Mouse (Mus musculus) hindbrain, embryonic 12.5 days (tissue): ENCODE data around the gene Prdm12. TPM values are rescaled to one million over a fixed set of nuclear protein-coding genes. Genes with fewer than 3 reads are reported as not detected.

Experiments used
- ATAC-seq: fragments of 200-750 bp; cut with Nextera tagmentation; 2 replicates; pipeline ENCODE4 v1.8.0; 2017; ENCODE audit warnings: moderate TSS enrichment; ENCODE audit not compliant: low FRiP score
- H3K27ac ChIP-seq: fragments of 300-500 bp; sonication (generic); 2 replicates; pipeline ENCODE4 v1.5.1; 2016; ENCODE audit warnings: mild to moderate bottlenecking
- H3K27me3 ChIP-seq: fragments of 300-500 bp; sonication (generic); 2 replicates; pipeline ENCODE4 v1.6.1; 2016; ENCODE audit warnings: mild to moderate bottlenecking
- H3K36me3 ChIP-seq: fragments of 300-500 bp; sonication (generic); 2 replicates; pipeline ENCODE4 v1.6.1; 2016; ENCODE audit warnings: mild to moderate bottlenecking
- H3K4me1 ChIP-seq: fragments of 300-500 bp; sonication (generic); 2 replicates; pipeline ENCODE4 v1.6.1; 2016
- H3K4me2 ChIP-seq: fragments of 300-500 bp; sonication (generic); replicated peaks from 2 replicates; pipeline ENCODE4 v1.6.1; 2016; ENCODE audit warnings: mild to moderate bottlenecking
- H3K4me3 ChIP-seq: fragments of 300-500 bp; sonication (generic); 2 replicates; pipeline ENCODE4 v1.5.1; 2016; ENCODE audit warnings: mild to moderate bottlenecking
- H3K9ac ChIP-seq: fragments of 300-500 bp; sonication (generic); 2 replicates; pipeline ENCODE4 v1.6.1; 2016; ENCODE audit warnings: mild to moderate bottlenecking, moderate library complexity
- H3K9me3 ChIP-seq: fragments of 300-500 bp; sonication (generic); replicated peaks from 2 replicates; pipeline ENCODE4 v1.6.1; 2016; ENCODE audit warnings: mild to moderate bottlenecking
- whole genome bisulfite sequencing: fragments of 180-500 bp; shearing (Covaris S2); methylation state at CpG from one replicate; pipeline ENCODE4 v1.1.7; 2016; 5-methylcytosine and 5-hydroxymethylcytosine counted together
- polyA plus RNA-seq: library from polyadenylated mRNA; unstranded; fragments of >200 nt; fragmentation: Nextera tagmentation; extraction: Ambion mirVana; gene quantifications from 2 replicates; pipeline ENCODE4 v1.2.1, GENCODE M21; 2016

Prdm12 gene
- polyA plus RNA-seq, 1 experiment from 2014 or later, result 6.7 TPM

GRCm38 (mm10) chr2:31635281-31636137 lies 4.3 kb upstream of the Prdm12 start:
- under 1% methylated on average over 50 of the region's 52 CpGs for WGBS
- Histone ChIP-seq H3K27me3 (peaks cover 100% of the 10 kb centered on the region), H3K4me2 (peak overlapping the region; percentile 39), H3K4me3 (peak overlapping the region; percentile 8), H3K4me1 (peaks cover 54% of the 10 kb centered on the region), H3K27ac (no peak overlapping the region), H3K9me3 (no peaks in the 10 kb centered on the region), H3K36me3 (no peaks in the 10 kb centered on the region), H3K9ac (0 out of 2 replicates have a peak overlapping the region, but pooled peaks have one; percentile 25)
- ATAC-seq, result no peak

DNA sequence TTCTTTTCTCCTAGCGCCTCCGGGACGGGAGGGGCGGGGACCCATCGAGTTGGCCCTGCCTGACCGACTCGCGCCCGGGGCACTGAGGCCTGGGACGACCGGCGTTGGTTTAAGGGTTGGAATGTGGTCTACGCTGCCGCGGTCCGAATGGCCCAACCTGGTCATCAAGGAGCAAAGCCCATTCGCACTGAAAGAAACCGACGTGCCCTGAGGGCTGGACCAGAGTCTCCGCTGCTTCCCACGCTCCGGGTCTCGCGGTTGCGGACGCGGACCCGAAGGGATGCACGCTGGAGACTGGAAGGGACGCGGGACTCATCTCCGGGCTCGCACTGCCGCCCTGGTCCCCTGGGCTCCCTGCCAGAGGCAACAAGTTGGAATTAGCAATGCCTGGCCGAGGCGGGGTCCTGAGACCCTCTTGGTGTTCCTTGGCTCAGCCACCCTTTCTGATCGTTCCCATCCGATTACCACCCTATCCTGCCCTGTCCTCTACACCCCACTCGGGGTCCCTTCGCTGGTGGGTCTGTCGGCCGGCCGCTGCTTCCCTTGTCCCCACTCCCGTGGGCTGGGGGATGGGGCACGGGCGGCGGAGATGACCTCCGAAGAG lies 3.6 kb upstream of the Prdm12 start:
- no peaks in the 10 kb centered on the region for H3K36me3 ChIP-seq
- no peaks in the 10 kb centered on the region for H3K9me3 ChIP-seq
- H3K4me2 ChIP-seq, result peak overlapping the region; percentile 39
- H3K4me1 ChIP-seq, result peaks cover 61% of the 10 kb centered on the region
- peaks cover 99% of the 10 kb centered on the region for H3K27me3 ChIP-seq
- peak; percentile 38 for ATAC-seq
- H3K9ac ChIP-seq, result no peak overlapping the region
- 1% methylated on average over 48 of the region's 48 CpGs for WGBS
- peak overlapping the region; percentile 8 for H3K4me3 ChIP-seq
- no peak overlapping the region for H3K27ac ChIP-seq

GRCm38 (mm10) chr2:31636742-31637141 lies 3.1 kb upstream of the Prdm12 start:
- Histone ChIP-seq H3K9me3 (no peaks in the 10 kb centered on the region), H3K4me3 (peak overlapping the region; percentile 8), H3K27me3 (peaks cover 99% of the 10 kb centered on the region), H3K9ac (no peak overlapping the region), H3K36me3 (no peaks in the 10 kb centered on the region), H3K4me2 (peak overlapping the region; percentile 39), H3K4me1 (peaks cover 62% of the 10 kb centered on the region), H3K27ac (no peak overlapping the region)
- ATAC-seq, result peak; percentile 85
- 0% methylated on average over 35 of the region's 35 CpGs for WGBS

GRCm38 (mm10) chr2:31637311-31637710 lies 2.5 kb upstream of the Prdm12 start:
- H3K4me1 ChIP-seq, result peaks cover 65% of the 10 kb centered on the region
- H3K27me3 ChIP-seq, result peaks cover 99% of the 10 kb centered on the region
- no peak for ATAC-seq
- H3K9ac ChIP-seq, result peak overlapping the region; percentile 36; the same call in 1 of the 2 replicates
- 1% methylated on average over 12 of the region's 12 CpGs for WGBS
- H3K27ac ChIP-seq, result no peak overlapping the region
- H3K4me2 ChIP-seq, result peak overlapping the region; percentile 39
- H3K36me3 ChIP-seq, result no peaks in the 10 kb centered on the region
- H3K9me3 ChIP-seq, result no peaks in the 10 kb centered on the region
- peak overlapping the region; percentile 8 for H3K4me3 ChIP-seq

- no peaks in the 10 kb centered on the region for H3K9me3 ChIP-seq
- H3K4me2 ChIP-seq, result peak overlapping the region; percentile 39
- H3K36me3 ChIP-seq, result no peaks in the 10 kb centered on the region
- H3K9ac ChIP-seq, result peak overlapping the region; percentile 36; the same call in 1 of the 2 replicates
- WGBS, result under 1% methylated on average over 22 of the region's 22 CpGs
- H3K27me3 ChIP-seq, result peaks cover 99% of the 10 kb centered on the region
- ATAC-seq, result no peak
- H3K27ac ChIP-seq, result no peak overlapping the region
- peak overlapping the region; percentile 8 for H3K4me3 ChIP-seq
- H3K4me1 ChIP-seq, result peaks cover 65% of the 10 kb centered on the region
Observed at GRCm38 (mm10) chr2:31637807-31638206, 2.0 kb upstream of the Prdm12 start.

GRCm38 (mm10) chr2:31638581-31639465 lies 1.0 kb upstream of the Prdm12 start:
- Histone ChIP-seq H3K9ac (no peak overlapping the region), H3K4me1 (peaks cover 65% of the 10 kb centered on the region), H3K4me2 (peak overlapping the region; percentile 39), H3K36me3 (no peaks in the 10 kb centered on the region), H3K27me3 (peaks cover 99% of the 10 kb centered on the region), H3K4me3 (0 out of 2 replicates have a peak overlapping the region, but pooled peaks have one; percentile 19), H3K9me3 (no peaks in the 10 kb centered on the region), H3K27ac (no peak overlapping the region)
- WGBS, result under 1% methylated on average over 31 of the region's 34 CpGs
- ATAC-seq, result no peak

GRCm38 (mm10) chr2:31639466-31639760 lies 424 bp upstream of the Prdm12 start:
- Histone ChIP-seq H3K36me3 (no peaks in the 10 kb centered on the region), H3K9me3 (no peaks in the 10 kb centered on the region), H3K27ac (no peak overlapping the region), H3K4me2 (peak overlapping the region; percentile 22), H3K4me1 (peaks cover 65% of the 10 kb centered on the region), H3K4me3 (peak overlapping the region; percentile 19), H3K9ac (0 out of 2 replicates have a peak overlapping the region, but pooled peaks have one; percentile 18), H3K27me3 (peaks cover 99% of the 10 kb centered on the region)
- ATAC-seq, result no peak
- WGBS, result under 1% methylated on average over 12 of the region's 13 CpGs

DNA sequence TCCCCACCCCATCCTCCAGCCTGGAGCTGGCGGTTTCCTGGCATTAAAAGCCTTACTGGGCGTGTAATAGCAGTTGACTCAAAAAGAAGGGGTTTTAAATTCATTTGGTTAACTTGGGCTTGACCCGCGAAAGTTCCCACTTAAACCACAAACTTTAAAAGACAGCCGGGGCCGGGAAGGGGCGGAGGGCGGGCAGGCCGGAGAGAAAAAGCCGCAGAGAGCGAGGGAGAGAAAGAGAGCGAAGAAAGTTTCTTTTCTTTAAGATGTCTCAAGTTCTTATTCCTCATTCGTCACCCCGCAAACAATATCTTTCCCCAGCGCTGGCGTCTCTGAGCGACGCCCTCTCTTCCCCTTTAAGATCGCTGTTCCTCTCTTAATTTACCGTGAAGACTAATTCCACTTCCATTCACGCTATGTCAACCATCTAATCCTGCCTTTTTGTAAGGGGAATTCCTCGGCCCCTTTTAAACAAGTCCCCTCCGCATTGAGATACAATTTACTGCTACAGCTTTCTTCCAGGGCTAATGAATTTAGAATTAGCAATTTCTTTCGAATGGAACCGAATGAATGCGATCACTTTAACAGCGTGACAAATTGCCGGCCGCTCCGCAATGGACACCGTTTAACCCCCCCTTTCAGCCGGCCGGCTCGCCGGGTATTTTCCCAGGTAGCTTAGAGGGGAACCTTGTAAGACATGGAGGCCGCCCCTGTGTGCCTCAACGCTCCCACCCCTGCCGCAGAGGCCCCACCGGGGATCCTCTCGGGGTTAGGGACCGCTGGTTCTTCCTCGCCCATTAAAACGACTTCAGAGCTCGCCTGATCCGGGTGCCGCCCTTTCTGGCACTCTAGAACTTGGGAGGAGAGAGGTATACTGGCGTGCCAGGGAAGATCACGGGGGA lies 1.0 kb downstream of the Prdm12 start:
- H3K9me3 ChIP-seq, result no peaks in the 10 kb centered on the region
- H3K4me3 ChIP-seq, result peak overlapping the region; percentile 19
- ATAC-seq, result peak; percentile 39; the same call in 1 of the 2 replicates
- peaks cover 55% of the 10 kb centered on the region for H3K4me1 ChIP-seq
- H3K27me3 ChIP-seq, result peaks cover 99% of the 10 kb centered on the region
- H3K4me2 ChIP-seq, result peak overlapping the region; percentile 22; the same call in 1 of the 2 replicates
- H3K9ac ChIP-seq, result no peak overlapping the region
- 1% methylated on average over 48 of the region's 48 CpGs for WGBS
- no peaks in the 10 kb centered on the region for H3K36me3 ChIP-seq
- H3K27ac ChIP-seq, result no peak overlapping the region

GRCm38 (mm10) chr2:31641508-31641830 lies 1.6 kb downstream of the Prdm12 start:
- no peak overlapping the region for H3K27ac ChIP-seq
- peak overlapping the region; percentile 16; the same call in 1 of the 2 replicates for H3K4me2 ChIP-seq
- H3K27me3 ChIP-seq, result peaks cover 99% of the 10 kb centered on the region
- peak overlapping the region; percentile 19 for H3K4me3 ChIP-seq
- H3K9ac ChIP-seq, result no peak overlapping the region
- H3K9me3 ChIP-seq, result no peaks in the 10 kb centered on the region
- ATAC-seq, result no peak
- H3K4me1 ChIP-seq, result peaks cover 49% of the 10 kb centered on the region
- under 1% methylated on average over 11 of the region's 11 CpGs for WGBS
- no peaks in the 10 kb centered on the region for H3K36me3 ChIP-seq

- no peak overlapping the region for H3K9ac ChIP-seq
- H3K36me3 ChIP-seq, result no peaks in the 10 kb centered on the region
- peak overlapping the region; percentile 21; the same call in 1 of the 2 replicates for H3K4me2 ChIP-seq
- H3K27ac ChIP-seq, result no peak overlapping the region
- WGBS, result 4% methylated on average over 18 of the region's 18 CpGs
- H3K4me3 ChIP-seq, result peak overlapping the region; percentile 19
- no peaks in the 10 kb centered on the region for H3K9me3 ChIP-seq
- no peak for ATAC-seq
- peaks cover 99% of the 10 kb centered on the region for H3K27me3 ChIP-seq
- peaks cover 44% of the 10 kb centered on the region for H3K4me1 ChIP-seq
Observed at GRCm38 (mm10) chr2:31641929-31642328, 2.1 kb downstream of the Prdm12 start.
